Mouse (Mus musculus) bone marrow, adult 2 months (tissue): ENCODE results near the gene Aff3. TPM values are rescaled to one million over a fixed set of nuclear protein-coding genes. Genes with fewer than 3 reads are reported as not detected.

Experiments
- H3K27ac ChIP-seq: fragments of 200-500 bp; 2 replicates; pipeline ENCODE4 v1.5.1; 2012; ENCODE audit warnings: low read depth, mild to moderate bottlenecking, control low read depth, inconsistent platforms, low read length; ENCODE audit not compliant: control insufficient read depth, poor library complexity, insufficient read depth
- H3K4me1 ChIP-seq: fragments of 200-500 bp; 2 replicates; pipeline ENCODE4 v1.6.1; 2011; ENCODE audit warnings: low read length; ENCODE audit not compliant: control insufficient read depth, insufficient read depth
- H3K4me3 ChIP-seq: fragments of 200-500 bp; replicated peaks from 2 replicates; pipeline ENCODE3; 2011; ENCODE audit warnings: mild to moderate bottlenecking, low read depth, low read length, control low read depth; ENCODE audit not compliant: control insufficient read depth
- CTCF ChIP-seq: fragments of 200-500 bp; IDR thresholded peaks from 2 replicates; pipeline ENCODE4 v1.5.1; 2011; ENCODE audit warnings: low read length, control low read depth; ENCODE audit not compliant: control insufficient read depth, insufficient read depth
- POLR2A ChIP-seq: fragments of 200-500 bp; IDR thresholded peaks from 2 replicates; pipeline ENCODE4 v1.6.1; 2011; ENCODE audit warnings: low read depth, mild to moderate bottlenecking, control low read depth, low read length, borderline replicate concordance; ENCODE audit not compliant: control insufficient read depth
- WGBS: fragments of 180-500 bp; shearing (Covaris S2); methylation state at CpG from one replicate; pipeline ENCODE4 v1.1.7; 2018; 5-methylcytosine and 5-hydroxymethylcytosine counted together
- polyA plus RNA-seq: library from polyadenylated mRNA; stranded (reverse); fragments of >200 nt; gene quantifications from 2 replicates; pipeline ENCODE4 v1.2.4, GENCODE M21; 2011; ENCODE audit warnings: low replicate concordance; ENCODE audit not compliant: missing spikeins, insufficient read depth, insufficient read length

The Aff3 gene
- polyA plus RNA-seq, 1 experiment: 21.5 TPM

DNA sequence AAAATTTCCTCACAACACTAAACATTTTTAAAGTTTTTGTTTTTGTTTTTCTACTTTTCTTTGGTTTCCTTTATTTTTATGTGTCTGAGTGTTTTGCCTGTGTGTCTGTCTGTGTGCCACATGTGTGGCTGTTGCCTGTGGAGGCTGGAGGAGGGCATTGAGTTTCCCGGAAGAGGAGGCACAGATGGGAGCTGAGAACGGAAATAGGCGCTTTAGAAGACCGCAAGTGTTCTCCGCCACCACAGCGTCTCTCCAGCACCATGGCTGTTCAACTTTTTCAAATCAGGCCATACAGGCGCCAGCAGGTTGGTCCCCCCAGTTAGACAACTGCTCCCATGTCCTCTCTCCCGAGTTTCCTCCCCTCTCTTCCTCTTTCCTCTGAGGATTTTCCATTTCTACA lies 155.5 kb downstream of the Aff3 start:
- Histone ChIP-seq H3K27ac (no peak overlapping the region), H3K4me3 (no peak overlapping the region), H3K4me1 (no peaks in the 10 kb centered on the region)
- WGBS: 81% methylated on average over 8 of the region's 8 CpGs
- TF ChIP-seq POLR2A (no peak), CTCF (no peak)

DNA sequence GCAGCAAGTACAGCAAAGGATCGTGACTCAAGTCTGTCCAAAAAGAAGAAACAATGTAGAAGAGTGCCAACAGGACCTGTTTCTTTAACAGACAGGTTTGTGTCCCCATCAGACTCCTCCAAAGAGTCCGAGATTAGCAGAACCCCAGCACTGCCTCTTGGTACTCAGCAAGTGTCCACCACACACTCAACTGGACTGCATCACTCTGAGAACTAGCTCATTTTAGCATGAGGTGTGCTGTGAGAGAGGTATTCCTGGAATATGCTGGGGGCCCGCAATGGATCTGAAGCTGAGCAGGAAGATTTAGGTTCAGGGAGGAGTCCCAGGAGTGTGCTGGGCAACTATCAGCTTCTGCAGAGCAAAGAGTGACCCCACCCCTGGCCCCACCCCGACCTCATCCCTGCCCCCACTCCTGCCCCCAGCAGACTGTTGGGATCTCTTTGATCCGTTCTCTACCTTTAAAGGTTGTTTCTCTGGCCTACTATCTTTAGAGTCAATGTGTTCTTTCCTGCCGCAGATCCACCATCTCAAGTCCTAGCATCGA lies 157.0 kb downstream of the Aff3 start:
- TF ChIP-seq POLR2A: no peak
- no peak for TF ChIP-seq CTCF
- Histone ChIP-seq H3K4me1 (no peaks in the 10 kb centered on the region), H3K27ac (no peak overlapping the region), H3K4me3 (no peak overlapping the region)
- WGBS: 77% methylated on average over 7 of the region's 7 CpGs

DNA sequence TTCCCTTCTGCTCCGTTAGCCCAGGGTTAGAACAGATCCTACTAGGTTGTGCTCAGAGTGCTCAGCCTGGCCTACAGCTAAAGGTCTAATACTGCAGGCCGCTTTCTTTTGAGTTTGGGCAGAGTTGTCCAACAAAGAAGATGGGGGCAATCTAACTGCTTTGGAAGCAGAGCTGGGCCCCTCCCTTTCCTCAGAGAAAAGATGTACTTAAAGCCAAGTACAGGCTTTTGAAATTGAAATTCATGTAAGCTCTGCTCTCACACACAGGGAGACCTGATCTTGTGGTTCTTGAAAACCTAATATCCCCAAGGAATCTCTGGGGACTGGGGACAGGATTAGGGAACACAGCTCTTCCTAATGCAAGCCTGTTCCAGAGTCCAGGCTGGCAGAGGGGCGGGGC lies 158.4 kb downstream of the Aff3 start:
- WGBS: 86% methylated on average over 3 of the region's 3 CpGs
- TF ChIP-seq CTCF (no peak), POLR2A (no peak)
- Histone ChIP-seq H3K27ac (no peak overlapping the region), H3K4me1 (no peaks in the 10 kb centered on the region), H3K4me3 (no peak overlapping the region)

DNA sequence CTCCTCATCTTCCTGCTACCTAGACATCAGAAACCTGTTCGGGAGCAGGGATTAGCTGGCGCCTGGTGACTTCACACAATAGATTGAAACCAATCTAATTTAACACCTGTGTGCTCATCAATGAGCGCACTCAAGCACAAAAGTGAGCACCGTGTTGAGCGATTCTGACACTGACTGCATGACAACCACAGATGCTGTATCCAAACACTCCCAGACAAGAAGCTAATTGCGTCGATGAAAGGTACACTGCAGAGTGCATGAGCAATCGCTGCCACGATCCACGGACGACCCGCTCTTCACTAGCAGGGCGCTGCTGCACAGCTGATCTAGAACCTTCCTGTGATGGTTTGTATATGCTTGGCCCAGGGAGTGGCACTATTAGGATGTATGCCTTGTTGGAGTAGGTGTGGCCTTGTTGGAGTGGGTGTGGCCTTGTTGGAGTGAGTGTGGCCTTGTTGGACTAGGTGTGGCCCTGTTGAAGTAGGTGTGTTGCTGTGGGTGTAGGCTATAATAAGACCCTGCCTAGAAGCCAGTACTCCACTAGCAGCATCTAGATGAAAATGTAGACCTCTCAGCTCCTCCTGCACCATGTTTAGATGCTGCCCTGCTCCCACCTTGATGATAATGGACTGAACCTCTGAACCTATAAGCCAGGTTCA lies 161.2 kb downstream of the Aff3 start:
- WGBS: 93% methylated on average over 13 of the region's 13 CpGs
- Histone ChIP-seq H3K27ac (no peak overlapping the region), H3K4me3 (no peak overlapping the region), H3K4me1 (no peaks in the 10 kb centered on the region)
- no peak for TF ChIP-seq POLR2A
- TF ChIP-seq CTCF: no peak

DNA sequence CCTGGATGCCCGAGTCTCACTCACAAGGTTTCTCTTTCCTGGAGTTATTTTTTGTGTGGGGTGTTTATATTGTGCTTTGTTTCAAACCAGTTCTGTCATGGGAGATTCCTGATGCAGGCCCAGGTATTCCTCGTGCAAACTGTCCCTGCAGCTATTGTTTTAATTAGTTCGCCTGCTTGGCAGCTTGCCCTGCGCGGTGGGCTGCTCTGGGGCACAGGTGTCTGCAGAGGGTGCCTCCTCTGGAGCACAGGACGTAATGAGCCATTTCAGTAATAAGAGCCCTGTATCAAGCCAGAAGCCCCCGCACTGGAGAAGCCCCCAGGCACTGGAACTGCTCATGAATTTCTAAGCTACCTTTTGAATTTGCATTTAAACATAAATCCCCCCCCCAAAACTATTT lies 162.0 kb downstream of the Aff3 start:
- TF ChIP-seq CTCF (no peak), POLR2A (no peak)
- WGBS: 80% methylated on average over 7 of the region's 7 CpGs
- Histone ChIP-seq H3K27ac (no peak overlapping the region), H3K4me1 (no peaks in the 10 kb centered on the region), H3K4me3 (no peak overlapping the region)

DNA sequence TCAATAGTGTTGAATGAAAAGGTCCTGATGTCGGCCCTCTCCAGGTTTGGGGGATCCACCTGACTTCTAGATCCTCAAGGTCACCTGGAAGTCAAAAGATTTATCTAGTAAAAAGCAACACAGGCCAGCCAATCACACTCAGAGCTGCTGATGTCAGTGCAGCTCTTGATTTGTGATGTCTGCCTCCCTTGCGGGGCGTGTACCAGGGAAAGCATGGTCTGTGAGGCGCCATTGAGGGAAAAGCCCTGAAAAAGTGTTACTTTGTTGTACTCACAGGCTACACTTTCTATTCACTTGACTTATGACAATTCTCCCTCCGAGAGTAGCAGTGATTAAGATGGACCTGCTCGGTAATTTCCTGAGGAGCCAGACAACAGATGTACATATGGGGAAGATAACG lies 163.5 kb downstream of the Aff3 start:
- no peak overlapping the region for H3K4me3 ChIP-seq
- WGBS: 82% methylated on average over 7 of the region's 7 CpGs
- H3K27ac ChIP-seq: no peak overlapping the region
- TF ChIP-seq CTCF (no peak), POLR2A (no peak)
- no peaks in the 10 kb centered on the region for H3K4me1 ChIP-seq

DNA sequence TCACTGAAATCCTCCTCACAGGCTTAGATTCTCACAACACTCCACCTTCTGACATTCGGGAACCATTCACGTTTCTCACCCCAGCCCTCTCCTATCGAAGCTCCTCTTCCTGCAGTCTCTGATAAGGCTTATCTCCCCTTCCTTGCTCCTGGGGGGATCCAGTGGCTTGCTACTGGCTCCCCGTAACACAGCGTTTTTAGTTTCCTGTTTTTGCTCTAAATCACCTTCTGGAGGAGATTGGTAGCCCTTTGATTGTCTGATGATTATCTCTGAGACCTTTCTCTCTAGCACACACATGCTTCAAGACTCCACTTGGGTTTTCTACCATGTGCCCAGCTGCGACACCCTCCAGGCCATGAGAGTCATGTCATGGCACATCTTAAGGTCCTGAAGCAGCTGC lies 165.3 kb downstream of the Aff3 start:
- Histone ChIP-seq H3K4me1 (no peaks in the 10 kb centered on the region), H3K27ac (no peak overlapping the region), H3K4me3 (no peak overlapping the region)
- 22% methylated on average over 6 of the region's 6 CpGs for WGBS
- TF ChIP-seq CTCF: no peak
- no peak for TF ChIP-seq POLR2A

DNA sequence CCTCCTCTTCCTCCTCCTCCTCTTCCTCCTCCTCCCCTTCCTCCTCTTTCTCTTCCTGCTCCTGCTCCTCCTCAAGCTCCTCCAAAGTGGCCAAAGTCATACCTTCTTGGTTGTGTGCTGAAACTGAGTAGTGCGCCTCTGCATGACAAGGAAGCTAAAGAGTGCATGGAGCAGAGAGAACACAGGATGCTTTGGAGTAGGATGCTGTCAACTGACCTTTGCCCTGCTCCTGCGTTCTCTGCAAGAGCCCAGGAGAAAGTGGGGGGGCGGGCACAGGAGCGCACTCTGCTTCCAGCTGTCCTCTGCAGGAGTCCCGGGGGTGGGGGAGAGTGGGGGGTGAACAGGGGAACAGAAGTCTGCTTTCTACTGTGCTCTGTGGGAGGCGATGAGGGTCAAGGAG lies 167.2 kb downstream of the Aff3 start:
- 88% methylated on average over 6 of the region's 6 CpGs for WGBS
- TF ChIP-seq CTCF (no peak), POLR2A (no peak)
- Histone ChIP-seq H3K4me3 (no peak overlapping the region), H3K4me1 (no peaks in the 10 kb centered on the region), H3K27ac (no peak overlapping the region)
